Mouse (Mus musculus) midbrain, embryonic 12.5 days (tissue): ENCODE results near the gene Psmd4. TPM values are rescaled to one million over a fixed set of nuclear protein-coding genes. Genes with fewer than 3 reads are reported as not detected.

Source experiments
- ATAC-seq: fragments of 200-750 bp; cut with Nextera tagmentation; 2 replicates; pipeline ENCODE4 v1.8.0; 2017; ENCODE audit warnings: low read depth, moderate TSS enrichment, moderate library complexity; ENCODE audit not compliant: low FRiP score
- H3K27ac ChIP-seq: fragments of 300-500 bp; sonication (generic); replicated peaks from 2 replicates; pipeline ENCODE4 v1.5.1; 2016; ENCODE audit warnings: mild to moderate bottlenecking
- H3K27me3 ChIP-seq: fragments of 300-500 bp; sonication (generic); 2 replicates; pipeline ENCODE4 v1.6.1; 2016; ENCODE audit warnings: mild to moderate bottlenecking
- H3K36me3 ChIP-seq: fragments of 300-500 bp; sonication (generic); 2 replicates; pipeline ENCODE4 v1.6.1; 2016
- H3K4me1 ChIP-seq: fragments of 300-500 bp; sonication (generic); 2 replicates; pipeline ENCODE4 v1.6.1; 2016
- H3K4me2 ChIP-seq: fragments of 300-500 bp; sonication (generic); replicated peaks from 2 replicates; pipeline ENCODE4 v1.6.1; 2016; ENCODE audit warnings: mild to moderate bottlenecking, moderate library complexity
- H3K4me3 ChIP-seq: fragments of 300-500 bp; sonication (generic); 2 replicates; pipeline ENCODE4 v1.5.1; 2016; ENCODE audit warnings: mild to moderate bottlenecking
- H3K9ac ChIP-seq: fragments of 300-500 bp; sonication (generic); replicated peaks from 2 replicates; pipeline ENCODE4 v1.6.1; 2016; ENCODE audit warnings: mild to moderate bottlenecking, moderate library complexity
- H3K9me3 ChIP-seq: fragments of 300-500 bp; sonication (generic); 2 replicates; pipeline ENCODE4 v1.6.1; 2016; ENCODE audit warnings: mild to moderate bottlenecking
- WGBS: fragments of 180-500 bp; shearing (Covaris S2); methylation state at CpG from one replicate; pipeline ENCODE4 v1.1.7; 2016; 5-methylcytosine and 5-hydroxymethylcytosine counted together
- polyA plus RNA-seq: library from polyadenylated mRNA; unstranded; fragments of >200 nt; fragmentation: Nextera tagmentation; extraction: Ambion mirVana; gene quantifications from 2 replicates; pipeline ENCODE4 v1.2.1, GENCODE M21; 2016

Gene Psmd4
- polyA plus RNA-seq = 277 and 293 TPM in 2 replicates

- Histone ChIP-seq H3K27me3 (no peaks in the 10 kb centered on the region), H3K4me2 (peak within 1 kb of the TSS; percentile 75), H3K9ac (peak within 1 kb of the TSS; percentile 93), H3K4me3 (peak within 1 kb of the TSS; percentile 89), H3K27ac (0 out of 2 replicates have a peak within 1 kb of the TSS, but pooled peaks have one; percentile 46), H3K36me3 (0 out of 2 replicates have a peak, but pooled peaks cover 10% of the 10 kb centered on the region), H3K9me3 (no peaks in the 10 kb centered on the region), H3K4me1 (peaks cover 11% of the 10 kb centered on the region)
- ATAC-seq = peak; percentile 99
- WGBS = under 1% methylated on average over 36 of the region's 36 CpGs
These were observed at the start of gene Psmd4 for GRCm38 (mm10) chr3:95042166-95042837. Gene Psmd4 (minus strand): TSS chr3:95042614.

- 93% methylated on average over 1 of the region's 1 CpGs for WGBS
- Histone ChIP-seq H3K9ac (no peak overlapping the region), H3K36me3 (0 out of 2 replicates have a peak, but pooled peaks cover 7% of the 10 kb centered on the region), H3K4me1 (no peaks in the 10 kb centered on the region), H3K4me3 (no peak overlapping the region), H3K27ac (no peak overlapping the region), H3K9me3 (no peaks in the 10 kb centered on the region), H3K27me3 (no peaks in the 10 kb centered on the region), H3K4me2 (no peak overlapping the region)
- ATAC-seq = no peak
These were observed 45.7 kb upstream of the Psmd4 start for GRCm38 (mm10) chr3:95088071-95088470.

DNA sequence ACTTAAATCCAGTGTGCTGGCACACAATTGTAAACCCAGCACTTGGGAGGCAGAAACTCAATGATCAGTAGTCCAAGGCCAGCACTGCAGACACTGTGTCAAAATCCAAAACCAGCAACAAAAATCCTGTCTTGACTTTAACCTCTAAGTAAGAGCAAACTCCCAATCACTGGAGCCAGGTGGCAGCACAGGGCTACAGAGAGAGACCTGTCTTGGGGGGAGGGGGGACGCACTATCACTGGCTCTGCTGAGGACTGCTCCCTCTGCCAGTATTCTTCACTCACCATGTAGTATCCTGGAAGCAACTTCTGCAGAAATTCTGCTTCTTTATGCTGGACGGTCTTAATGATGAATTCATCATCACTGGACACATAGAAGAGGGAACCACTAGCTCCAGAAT is 29.2 kb upstream of the Psmd4 start:
- H3K4me1 ChIP-seq = no peaks in the 10 kb centered on the region
- no peak overlapping the region for H3K9ac ChIP-seq
- H3K9me3 ChIP-seq = no peaks in the 10 kb centered on the region
- no peak overlapping the region for H3K27ac ChIP-seq
- WGBS = 91% methylated on average over 2 of the region's 2 CpGs
- H3K27me3 ChIP-seq = no peaks in the 10 kb centered on the region
- H3K36me3 ChIP-seq = peaks cover 88% of the 10 kb centered on the region
- H3K4me3 ChIP-seq = no peak overlapping the region
- no peak for ATAC-seq
- H3K4me2 ChIP-seq = no peak overlapping the region

DNA sequence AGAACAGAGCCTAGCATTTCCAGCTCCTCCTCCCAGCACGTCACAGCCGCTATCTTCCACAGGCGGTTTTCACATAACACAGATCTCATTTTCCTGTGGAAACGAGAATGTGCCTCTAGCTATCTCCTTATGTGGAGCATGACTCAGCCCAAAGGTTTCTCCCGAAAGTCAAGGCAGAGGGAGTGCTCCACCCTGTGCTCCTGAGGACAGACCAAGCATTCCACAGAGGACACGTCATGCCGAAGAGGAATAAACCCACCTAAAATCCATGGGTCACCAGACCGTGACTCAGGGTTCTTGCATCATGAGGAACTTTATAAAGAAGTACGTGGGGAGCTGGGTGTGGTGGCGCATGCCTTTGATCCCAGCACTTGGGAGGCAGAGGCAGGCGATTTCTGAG is 24.2 kb upstream of the Psmd4 start:
- H3K4me2 ChIP-seq = no peak overlapping the region
- 96% methylated on average over 11 of the region's 11 CpGs for WGBS
- H3K27ac ChIP-seq = no peak overlapping the region
- H3K4me1 ChIP-seq = no peaks in the 10 kb centered on the region
- H3K36me3 ChIP-seq = peaks cover 94% of the 10 kb centered on the region
- no peaks in the 10 kb centered on the region for H3K27me3 ChIP-seq
- no peaks in the 10 kb centered on the region for H3K9me3 ChIP-seq
- H3K9ac ChIP-seq = no peak overlapping the region
- ATAC-seq = no peak
- H3K4me3 ChIP-seq = no peak overlapping the region

- ATAC-seq = no peak
- WGBS = 94% methylated on average over 6 of the region's 6 CpGs
These were observed 23.7 kb upstream of the Psmd4 start for GRCm38 (mm10) chr3:95066095-95066494.

GRCm38 (mm10) chr3:95065553-95065952 is 23.1 kb upstream of the Psmd4 start:
- no peaks in the 10 kb centered on the region for H3K9me3 ChIP-seq
- no peaks in the 10 kb centered on the region for H3K4me1 ChIP-seq
- no peak for ATAC-seq
- H3K36me3 ChIP-seq = peaks cover 94% of the 10 kb centered on the region
- H3K27ac ChIP-seq = no peak overlapping the region
- no peak overlapping the region for H3K4me3 ChIP-seq
- H3K4me2 ChIP-seq = no peak overlapping the region
- H3K9ac ChIP-seq = no peak overlapping the region
- H3K27me3 ChIP-seq = no peaks in the 10 kb centered on the region
- 87% methylated on average over 1 of the region's 1 CpGs for WGBS

More at GRCm38 (mm10) chr3:95066095-95066494, 23.7 kb upstream of the Psmd4 start:
- Histone ChIP-seq H3K4me1 (no peaks in the 10 kb centered on the region), H3K36me3 (peaks cover 94% of the 10 kb centered on the region), H3K4me2 (no peak overlapping the region), H3K4me3 (no peak overlapping the region), H3K9ac (no peak overlapping the region), H3K27me3 (no peaks in the 10 kb centered on the region), H3K9me3 (no peaks in the 10 kb centered on the region), H3K27ac (no peak overlapping the region)

- no peak overlapping the region for H3K27ac ChIP-seq
- H3K4me2 ChIP-seq = no peak overlapping the region
- H3K36me3 ChIP-seq = peaks cover 95% of the 10 kb centered on the region
- no peaks in the 10 kb centered on the region for H3K9me3 ChIP-seq
- H3K27me3 ChIP-seq = no peaks in the 10 kb centered on the region
- H3K9ac ChIP-seq = no peak overlapping the region
- ATAC-seq = no peak
- H3K4me3 ChIP-seq = no peak overlapping the region
- H3K4me1 ChIP-seq = no peaks in the 10 kb centered on the region
- 94% methylated on average over 4 of the region's 4 CpGs for WGBS
These were observed 21.3 kb upstream of the Psmd4 start for GRCm38 (mm10) chr3:95063741-95064140.

- no peaks in the 10 kb centered on the region for H3K9me3 ChIP-seq
- H3K4me1 ChIP-seq = no peaks in the 10 kb centered on the region
- peaks cover 53% of the 10 kb centered on the region for H3K36me3 ChIP-seq
- H3K9ac ChIP-seq = no peak overlapping the region
- no peak overlapping the region for H3K4me3 ChIP-seq
- H3K27ac ChIP-seq = no peak overlapping the region
- WGBS = 84% methylated on average over 8 of the region's 8 CpGs
- no peak overlapping the region for H3K4me2 ChIP-seq
- no peak for ATAC-seq
- H3K27me3 ChIP-seq = no peaks in the 10 kb centered on the region
These were observed 15.7 kb upstream of the Psmd4 start for GRCm38 (mm10) chr3:95058078-95058477.

GRCm38 (mm10) chr3:95056275-95056674 is 13.9 kb upstream of the Psmd4 start:
- no peaks in the 10 kb centered on the region for H3K9me3 ChIP-seq
- ATAC-seq = no peak
- no peaks in the 10 kb centered on the region for H3K27me3 ChIP-seq
- H3K27ac ChIP-seq = no peak overlapping the region
- peaks cover 37% of the 10 kb centered on the region for H3K36me3 ChIP-seq
- WGBS = 95% methylated on average over 7 of the region's 7 CpGs
- H3K4me3 ChIP-seq = no peak overlapping the region
- H3K9ac ChIP-seq = no peak overlapping the region
- H3K4me1 ChIP-seq = no peaks in the 10 kb centered on the region
- H3K4me2 ChIP-seq = no peak overlapping the region

- Histone ChIP-seq H3K27me3 (no peaks in the 10 kb centered on the region), H3K4me2 (no peak overlapping the region), H3K4me1 (no peaks in the 10 kb centered on the region), H3K9ac (no peak overlapping the region), H3K4me3 (no peak overlapping the region), H3K36me3 (peaks cover 21% of the 10 kb centered on the region), H3K27ac (no peak overlapping the region), H3K9me3 (no peaks in the 10 kb centered on the region)
- no peak for ATAC-seq
- WGBS = 54% methylated on average over 10 of the region's 10 CpGs
These were observed 12.3 kb upstream of the Psmd4 start for GRCm38 (mm10) chr3:95054481-95055260.

- no peak overlapping the region for H3K27ac ChIP-seq
- no peak overlapping the region for H3K4me3 ChIP-seq
- WGBS = 39% methylated on average over 3 of the region's 3 CpGs
- H3K36me3 ChIP-seq = peaks cover 11% of the 10 kb centered on the region
- H3K9me3 ChIP-seq = no peaks in the 10 kb centered on the region
- no peaks in the 10 kb centered on the region for H3K4me1 ChIP-seq
- ATAC-seq = no peak
- H3K9ac ChIP-seq = no peak overlapping the region
- H3K27me3 ChIP-seq = no peaks in the 10 kb centered on the region
- H3K4me2 ChIP-seq = no peak overlapping the region
These were observed 11.3 kb upstream of the Psmd4 start for GRCm38 (mm10) chr3:95053701-95054100.

GRCm38 (mm10) chr3:95052959-95053358 is 10.5 kb upstream of the Psmd4 start:
- WGBS = 60% methylated on average over 1 of the region's 1 CpGs
- no peak overlapping the region for H3K4me3 ChIP-seq
- no peaks in the 10 kb centered on the region for H3K9me3 ChIP-seq
- H3K36me3 ChIP-seq = peaks cover 5% of the 10 kb centered on the region; the same call in 1 of the 2 replicates
- H3K27me3 ChIP-seq = no peaks in the 10 kb centered on the region
- H3K9ac ChIP-seq = no peak overlapping the region
- ATAC-seq = no peak
- no peak overlapping the region for H3K4me2 ChIP-seq
- H3K4me1 ChIP-seq = no peaks in the 10 kb centered on the region
- no peak overlapping the region for H3K27ac ChIP-seq
